Mouse (Mus musculus) lung, embryonic 15.5 days (tissue): ENCODE data around the gene Pawr. TPM values are rescaled to one million over a fixed set of nuclear protein-coding genes. Genes with fewer than 3 reads are reported as not detected.

Experiments used
- ATAC-seq: fragments of 200-750 bp; cut with Nextera tagmentation; 2 replicates; pipeline ENCODE4 v1.8.0; 2017; ENCODE audit warnings: moderate number of reproducible peaks, borderline replicate concordance; ENCODE audit not compliant: low FRiP score, low TSS enrichment; ENCODE audit errors: extremely low read depth
- H3K27ac ChIP-seq: fragments of 300-500 bp; sonication (generic); 2 replicates; pipeline ENCODE4 v1.5.1; 2015; ENCODE audit warnings: moderate library complexity, mild to moderate bottlenecking, inconsistent platforms
- H3K27me3 ChIP-seq: fragments of 300-500 bp; sonication (generic); 2 replicates; pipeline ENCODE4 v1.6.1; 2015; ENCODE audit warnings: inconsistent platforms
- H3K36me3 ChIP-seq: fragments of 300-500 bp; sonication (generic); 2 replicates; pipeline ENCODE4 v1.6.1; 2015; ENCODE audit warnings: inconsistent platforms
- H3K4me1 ChIP-seq: fragments of 300-500 bp; sonication (generic); 2 replicates; pipeline ENCODE4 v1.6.1; 2015; ENCODE audit warnings: inconsistent platforms
- H3K4me2 ChIP-seq: fragments of 300-500 bp; sonication (generic); 2 replicates; pipeline ENCODE4 v1.6.1; 2015; ENCODE audit warnings: inconsistent platforms, mild to moderate bottlenecking, moderate library complexity
- H3K4me3 ChIP-seq: fragments of 300-500 bp; sonication (generic); 2 replicates; pipeline ENCODE4 v1.5.1; 2015; ENCODE audit warnings: mild to moderate bottlenecking, inconsistent platforms
- H3K9ac ChIP-seq: fragments of 300-500 bp; sonication (generic); 2 replicates; pipeline ENCODE4 v1.6.1; 2015; ENCODE audit warnings: inconsistent platforms
- H3K9me3 ChIP-seq: fragments of 300-500 bp; sonication (generic); 2 replicates; pipeline ENCODE4 v1.6.1; 2016; ENCODE audit warnings: inconsistent platforms
- WGBS: fragments of 180-500 bp; shearing (Covaris S2); methylation state at CpG from one replicate; pipeline ENCODE4 v1.1.7; 2015; 5-methylcytosine and 5-hydroxymethylcytosine counted together
- polyA plus RNA-seq: library from polyadenylated mRNA; unstranded; fragments of >200 nt; fragmentation: Nextera tagmentation; extraction: Ambion mirVana; gene quantifications from 2 replicates; pipeline ENCODE4 v1.2.1, GENCODE M21; 2015

Pawr gene
- polyA plus RNA-seq, 1 experiment from 2014 or later = 20.8 TPM

DNA sequence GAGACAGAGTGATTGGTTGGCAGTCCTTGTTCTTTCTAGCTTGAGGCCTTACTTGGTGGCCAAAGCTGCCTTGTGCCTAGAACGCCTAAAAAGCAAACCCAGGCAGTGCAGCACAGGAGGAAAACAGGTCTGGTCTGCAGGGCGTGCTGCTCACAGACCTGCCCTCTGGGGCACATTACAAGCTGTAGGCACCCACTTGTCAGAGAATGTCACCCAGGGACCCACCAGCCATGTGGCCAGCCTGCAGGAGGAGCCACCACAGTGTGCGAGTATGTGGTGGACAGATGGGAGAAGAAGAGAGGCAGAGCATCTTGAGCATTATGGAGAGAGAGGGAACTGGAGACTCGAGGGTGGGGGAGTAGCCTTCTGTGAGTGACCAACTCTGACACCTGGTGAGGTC is 70.8 kb downstream of the Pawr start:
- Histone ChIP-seq H3K27ac (no peak overlapping the region), H3K36me3 (no peaks in the 10 kb centered on the region)

GRCm38 (mm10) chr10:108403366-108403865 is 71.5 kb downstream of the Pawr start:
- WGBS = 89% methylated on average over 4 of the region's 4 CpGs
- Histone ChIP-seq H3K27ac (peak overlapping the region; percentile 72), H3K36me3 (no peaks in the 10 kb centered on the region), H3K4me1 (peaks cover 34% of the 10 kb centered on the region), H3K9me3 (no peaks in the 10 kb centered on the region), H3K4me2 (no peak overlapping the region), H3K9ac (no peak overlapping the region), H3K27me3 (no peaks in the 10 kb centered on the region), H3K4me3 (no peak overlapping the region)
- no peak for ATAC-seq

More for the DNA sequence above, 70.8 kb downstream of the Pawr start:
- no peak for ATAC-seq
- H3K9me3 ChIP-seq = no peaks in the 10 kb centered on the region
- H3K4me2 ChIP-seq = no peak overlapping the region
- H3K4me1 ChIP-seq = peaks cover 28% of the 10 kb centered on the region
- no peaks in the 10 kb centered on the region for H3K27me3 ChIP-seq
- H3K9ac ChIP-seq = no peak overlapping the region
- H3K4me3 ChIP-seq = no peak overlapping the region
- WGBS = 80% methylated on average over 4 of the region's 4 CpGs

- ATAC-seq = no peak
- Histone ChIP-seq H3K9me3 (no peaks in the 10 kb centered on the region), H3K36me3 (no peaks in the 10 kb centered on the region), H3K9ac (no peak overlapping the region), H3K27ac (peak overlapping the region; percentile 72), H3K4me1 (peaks cover 38% of the 10 kb centered on the region), H3K4me3 (no peak overlapping the region), H3K4me2 (no peak overlapping the region), H3K27me3 (no peaks in the 10 kb centered on the region)
- WGBS = 49% methylated on average over 9 of the region's 9 CpGs
These were observed 72.2 kb downstream of the Pawr start for GRCm38 (mm10) chr10:108404087-108404486.

GRCm38 (mm10) chr10:108405076-108405475 is 73.2 kb downstream of the Pawr start:
- Histone ChIP-seq H3K36me3 (no peaks in the 10 kb centered on the region), H3K4me1 (peaks cover 39% of the 10 kb centered on the region), H3K27me3 (no peaks in the 10 kb centered on the region), H3K9me3 (no peaks in the 10 kb centered on the region), H3K4me3 (no peak overlapping the region), H3K4me2 (no peak overlapping the region), H3K9ac (no peak overlapping the region), H3K27ac (peak overlapping the region; percentile 72)
- no peak for ATAC-seq
- WGBS = 39% methylated on average over 8 of the region's 8 CpGs

GRCm38 (mm10) chr10:108405931-108406330 is 74.0 kb downstream of the Pawr start:
- Histone ChIP-seq H3K4me2 (peak overlapping the region; percentile 37), H3K9ac (no peak overlapping the region), H3K36me3 (no peaks in the 10 kb centered on the region)

GRCm38 (mm10) chr10:108406798-108407754 is 75.2 kb downstream of the Pawr start:
- no peaks in the 10 kb centered on the region for H3K9me3 ChIP-seq
- H3K27ac ChIP-seq = peak overlapping the region; percentile 93
- H3K4me3 ChIP-seq = no peak overlapping the region
- H3K9ac ChIP-seq = no peak overlapping the region
- WGBS = 54% methylated on average over 12 of the region's 12 CpGs
- H3K36me3 ChIP-seq = no peaks in the 10 kb centered on the region
- H3K27me3 ChIP-seq = no peaks in the 10 kb centered on the region
- H3K4me2 ChIP-seq = no peak overlapping the region; the same call in 1 of the 2 replicates
- H3K4me1 ChIP-seq = peaks cover 39% of the 10 kb centered on the region
- ATAC-seq = peak; percentile 44

More at GRCm38 (mm10) chr10:108405931-108406330, 74.0 kb downstream of the Pawr start:
- no peaks in the 10 kb centered on the region for H3K27me3 ChIP-seq
- peaks cover 39% of the 10 kb centered on the region for H3K4me1 ChIP-seq
- no peak overlapping the region for H3K4me3 ChIP-seq
- 20% methylated on average over 7 of the region's 7 CpGs for WGBS
- peak overlapping the region; percentile 93 for H3K27ac ChIP-seq
- no peak for ATAC-seq
- H3K9me3 ChIP-seq = no peaks in the 10 kb centered on the region

GRCm38 (mm10) chr10:108408025-108408424 is 76.1 kb downstream of the Pawr start:
- Histone ChIP-seq H3K27ac (peak overlapping the region; percentile 82), H3K9me3 (no peaks in the 10 kb centered on the region), H3K9ac (no peak overlapping the region), H3K4me2 (peak overlapping the region; percentile 9; the same call in 1 of the 2 replicates), H3K27me3 (no peaks in the 10 kb centered on the region), H3K4me3 (no peak overlapping the region), H3K36me3 (no peaks in the 10 kb centered on the region), H3K4me1 (peaks cover 39% of the 10 kb centered on the region)
- 51% methylated on average over 5 of the region's 5 CpGs for WGBS
- ATAC-seq = peak; percentile 47; the same call in 1 of the 2 replicates

- peak overlapping the region; percentile 90 for H3K27ac ChIP-seq
These were observed 76.5 kb downstream of the Pawr start for GRCm38 (mm10) chr10:108408437-108408836.

DNA sequence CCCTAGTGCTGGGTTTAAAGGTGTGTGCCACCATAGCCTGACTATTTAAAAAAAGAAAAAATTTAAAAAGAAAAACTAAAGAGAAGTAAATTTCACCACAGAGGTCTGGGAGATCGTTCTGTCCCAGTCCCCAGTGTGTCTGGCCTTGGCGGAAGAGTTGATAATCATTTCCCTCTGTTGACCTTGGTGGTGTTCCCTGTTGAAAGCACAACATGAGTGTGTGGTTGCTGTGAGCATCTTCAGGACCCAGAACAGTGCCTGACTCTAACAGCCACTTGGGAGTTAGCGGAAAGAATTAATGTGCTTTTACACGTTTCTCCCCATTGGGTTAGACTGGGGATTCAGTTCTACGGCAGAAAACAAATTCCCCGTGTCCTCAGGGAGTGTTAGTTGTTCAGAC is 77.1 kb downstream of the Pawr start:
- no peak overlapping the region for H3K9ac ChIP-seq
- H3K4me2 ChIP-seq = no peak overlapping the region

More at GRCm38 (mm10) chr10:108408437-108408836, 76.5 kb downstream of the Pawr start:
- no peaks in the 10 kb centered on the region for H3K9me3 ChIP-seq
- no peaks in the 10 kb centered on the region for H3K27me3 ChIP-seq
- ATAC-seq = peak; percentile 11; the same call in 1 of the 2 replicates
- WGBS = 51% methylated on average over 6 of the region's 6 CpGs
- H3K4me2 ChIP-seq = no peak overlapping the region
- H3K4me3 ChIP-seq = no peak overlapping the region
- H3K9ac ChIP-seq = no peak overlapping the region
- no peaks in the 10 kb centered on the region for H3K36me3 ChIP-seq
- H3K4me1 ChIP-seq = peaks cover 38% of the 10 kb centered on the region

DNA sequence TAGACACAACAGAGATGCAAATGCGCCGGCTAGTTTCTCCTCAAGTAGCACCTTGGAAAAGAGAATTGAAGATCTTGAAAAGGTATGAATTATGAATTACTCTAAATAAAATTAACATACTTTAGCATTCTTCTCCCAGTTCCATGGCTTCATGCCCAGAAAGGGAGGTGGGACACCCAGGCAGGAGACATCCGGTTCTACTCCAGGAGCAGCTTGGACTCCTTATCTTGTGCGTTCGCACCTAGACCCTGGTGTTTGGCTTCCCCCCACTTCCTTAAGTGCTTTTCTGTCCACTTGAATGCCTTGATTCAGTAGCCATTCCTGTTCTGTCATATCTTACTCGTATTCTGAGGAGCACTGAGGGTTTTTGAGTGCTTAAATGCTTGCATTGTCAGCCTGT is 77.6 kb downstream of the Pawr start:
- Histone ChIP-seq H3K36me3 (no peaks in the 10 kb centered on the region), H3K9me3 (no peaks in the 10 kb centered on the region), H3K9ac (no peak overlapping the region), H3K4me1 (peaks cover 28% of the 10 kb centered on the region), H3K4me2 (no peak overlapping the region), H3K4me3 (no peak overlapping the region), H3K27ac (peak overlapping the region; percentile 90), H3K27me3 (no peaks in the 10 kb centered on the region)
- peak; percentile 80 for ATAC-seq
- WGBS = 33% methylated on average over 6 of the region's 6 CpGs

More for the DNA sequence above, 77.1 kb downstream of the Pawr start:
- 56% methylated on average over 6 of the region's 6 CpGs for WGBS
- no peaks in the 10 kb centered on the region for H3K36me3 ChIP-seq
- no peaks in the 10 kb centered on the region for H3K27me3 ChIP-seq
- no peaks in the 10 kb centered on the region for H3K9me3 ChIP-seq
- H3K27ac ChIP-seq = peak overlapping the region; percentile 90
- peaks cover 33% of the 10 kb centered on the region for H3K4me1 ChIP-seq
- no peak overlapping the region for H3K4me3 ChIP-seq
- ATAC-seq = no peak

DNA sequence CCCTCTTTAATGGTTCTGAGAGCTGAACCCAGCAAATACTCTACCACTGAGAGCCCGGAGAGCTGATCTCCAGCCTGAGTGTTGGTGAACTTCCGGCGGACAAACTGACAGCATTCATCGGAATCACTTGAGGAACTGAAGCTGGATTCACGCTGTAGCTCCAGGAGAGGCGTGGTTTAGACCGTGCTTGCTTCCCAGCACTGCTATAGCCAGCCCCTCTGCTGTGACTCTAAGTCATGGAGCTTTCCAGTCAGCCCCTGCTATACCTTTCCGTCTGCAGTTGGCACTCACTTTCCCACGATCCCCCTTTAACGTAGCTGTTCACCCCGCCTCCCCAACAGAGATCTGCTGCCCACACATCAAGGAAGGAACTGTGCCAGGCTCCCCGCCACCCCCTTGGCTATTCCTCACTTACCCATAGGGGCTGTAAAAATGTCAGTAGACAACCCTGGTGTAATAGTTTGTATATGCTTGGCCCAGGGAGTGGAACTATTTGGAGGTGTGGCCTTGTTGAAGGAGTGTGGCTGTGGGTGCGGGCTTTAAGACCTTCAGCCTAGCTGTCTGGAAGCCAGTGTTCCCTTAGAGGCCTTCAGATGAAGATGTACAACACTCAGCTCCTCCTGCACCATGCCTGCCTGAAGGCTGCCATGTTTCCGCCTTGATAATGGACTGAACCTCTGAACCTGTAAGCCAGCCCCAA is 83.2 kb downstream of the Pawr start:
- Histone ChIP-seq H3K4me2 (no peak overlapping the region), H3K4me3 (no peak overlapping the region), H3K27me3 (no peaks in the 10 kb centered on the region), H3K27ac (0 out of 2 replicates have a peak overlapping the region, but pooled peaks have one; percentile 6), H3K4me1 (no peaks in the 10 kb centered on the region), H3K36me3 (peaks cover 5% of the 10 kb centered on the region), H3K9me3 (no peaks in the 10 kb centered on the region), H3K9ac (no peak overlapping the region)
- ATAC-seq = peak; percentile 52; the same call in 1 of the 2 replicates
- WGBS = 80% methylated on average over 14 of the region's 14 CpGs
